Comparison of ENCODE assay signal across 8 mouse cellular contexts in genomic region chr10:80987709-80988441, GRCm38 (mm10). TPM values are rescaled to one million over a fixed set of nuclear protein-coding genes. Genes with fewer than 3 reads are reported as not detected.
DNase-seq lines count a peak whose midpoint lies in the region; ATAC-seq and TF ChIP-seq lines count a peak whose summit lies in the region.

No protein-coding gene starts in this region.

- H3K27ac ChIP-seq in forebrain, postnatal 0 days (ENCODE audit: low read depth, low read length): no peak overlapping the region
- H3K27ac ChIP-seq in hindbrain, embryonic 11.5 days (ENCODE audit: low read depth, low read length): no peak overlapping the region

- H3K9ac ChIP-seq in forebrain, postnatal 0 days: no peak overlapping the region
- no peak overlapping the region for H3K9ac ChIP-seq in hindbrain, embryonic 11.5 days (ENCODE audit: low read depth, low read length)

- H3K4me1 ChIP-seq in forebrain, postnatal 0 days (ENCODE audit: insufficient read depth): no peaks in the 10 kb centered on the region
- H3K4me1 ChIP-seq in hindbrain, embryonic 11.5 days (replicated peaks; ENCODE audit: control insufficient read depth, insufficient read depth, low read length): peaks cover 5% of the 10 kb centered on the region; the same call in 1 of the 2 replicates

- peaks cover 15% of the 10 kb centered on the region for H3K27me3 ChIP-seq in forebrain, postnatal 0 days (ENCODE audit: insufficient read depth, low read length)
- peaks cover 28% of the 10 kb centered on the region for H3K27me3 ChIP-seq in hindbrain, embryonic 11.5 days (ENCODE audit: control insufficient read depth, insufficient read depth, low read length)

- peak; percentile 82 for DNase-seq in R1 (ENCODE audit: low read depth, low spot score)
- DNase-seq in cerebellum, adult 8-10 months: peak; percentile 83
- DNase-seq in forebrain, postnatal 0 days: peak; percentile 81
- DNase-seq in hindbrain, embryonic 11.5 days (ENCODE audit: low spot score): peak; percentile 94
- peak; percentile 67 to 71 for DNase-seq in left cerebral cortex, postnatal 14 days (ENCODE audit: low spot score in 2 of 2)
- DNase-seq in right cerebral cortex, adult 2 months (ENCODE audit: low spot score in 2 of 2): peak; percentile 66 to 67
- peak; percentile 83 for DNase-seq in urinary bladder, postnatal 25 days (ENCODE audit: low spot score)

- intact Hi-C loops in left cerebral cortex, postnatal 14 days (cut with DNase I): loop anchor here (1.0 kb wide), 1 partner anchor 60 kb away; no protein-coding TSS in a partner anchor

- H3K36me3 ChIP-seq in forebrain, postnatal 0 days (ENCODE audit: insufficient read depth): no peaks in the 10 kb centered on the region
- no peaks in the 10 kb centered on the region for H3K36me3 ChIP-seq in hindbrain, embryonic 11.5 days (ENCODE audit: control insufficient read depth, insufficient read depth, low read length)

- H3K9me3 ChIP-seq in forebrain, postnatal 0 days (ENCODE audit: low read length): no peaks in the 10 kb centered on the region
- no peaks in the 10 kb centered on the region for H3K9me3 ChIP-seq in hindbrain, embryonic 11.5 days (ENCODE audit: control insufficient read depth, low read length)

- no peak overlapping the region for H3K4me2 ChIP-seq in forebrain, postnatal 0 days (ENCODE audit: low read depth)
- no peak overlapping the region for H3K4me2 ChIP-seq in hindbrain, embryonic 11.5 days (replicated peaks; ENCODE audit: low read depth, low read length)

- peak; percentile 86 for ATAC-seq in forebrain, postnatal 0 days
- peak; percentile 82 for ATAC-seq in hindbrain, embryonic 11.5 days (ENCODE audit: low FRiP score)
- ATAC-seq in megakaryocyte progenitor cell, adult 5-6 weeks (replicated peaks; ENCODE audit: poor library complexity): peak; percentile 91

- TF ChIP-seq CTCF in forebrain, postnatal 0 days (IDR thresholded peaks at IDR 0.05; ENCODE audit: low read depth): peak; percentile 91

- H3K4me3 ChIP-seq in forebrain, postnatal 0 days (ENCODE audit: low read depth, low read length): no peak overlapping the region
- no peak overlapping the region for H3K4me3 ChIP-seq in hindbrain, embryonic 11.5 days (ENCODE audit: low read depth, low read length)

- WGBS in forebrain, postnatal 0 days: 9% methylated on average over 10 of the region's 10 CpGs
- 10% methylated on average over 10 of the region's 10 CpGs for WGBS in hindbrain, embryonic 11.5 days

RNA-seq across cellular contexts. Expression of gene Gng7, which starts 26.9 kb away (rescaled TPM):
- total RNA-seq in forebrain, postnatal 0 days (2014; rRNA removed): 64.5 and 91.4 TPM in 2 replicates
- polyA plus RNA-seq in forebrain, postnatal 0 days (2015; fragmentation: Nextera tagmentation; extraction: Ambion mirVana): 76.2 and 85.7 TPM in 2 replicates
- polyA plus RNA-seq in hindbrain, embryonic 11.5 days (2014; fragmentation: Nextera tagmentation; extraction: Ambion mirVana): 6.6 and 7.2 TPM in 2 replicates
- 100 to 1,000 TPM; 120 to 135 TPM for total RNA-seq in left cerebral cortex, postnatal 14 days (2021)
- 0.44 and 0.57 TPM in 2 replicates for total RNA-seq in megakaryocyte progenitor cell, adult 5-6 weeks (2015)
- total RNA-seq in megakaryocyte progenitor cell, adult 5-6 weeks (2017): 0.83 and 1.2 TPM in 2 replicates

RNA-seq across cellular contexts. Expression of gene Diras1, which starts 37.6 kb away (rescaled TPM):
- 65.4 and 76.0 TPM in 2 replicates for total RNA-seq in forebrain, postnatal 0 days (2014; rRNA removed)
- polyA plus RNA-seq in forebrain, postnatal 0 days (2015; fragmentation: Nextera tagmentation; extraction: Ambion mirVana): 66.1 and 70.2 TPM in 2 replicates
- 3.4 and 5.8 TPM in 2 replicates for polyA plus RNA-seq in hindbrain, embryonic 11.5 days (2014; fragmentation: Nextera tagmentation; extraction: Ambion mirVana)
- total RNA-seq in left cerebral cortex, postnatal 14 days (2021): 100 to 1,000 TPM; 113 to 117 TPM
- total RNA-seq in megakaryocyte progenitor cell, adult 5-6 weeks (2015): not detected in 2 replicates
- total RNA-seq in megakaryocyte progenitor cell, adult 5-6 weeks (2017): not detected in 2 replicates

RNA-seq across cellular contexts. Expression of gene Slc39a3, which starts 49.4 kb away (rescaled TPM):
- 82.1 and 104 TPM in 2 replicates for total RNA-seq in forebrain, postnatal 0 days (2014; rRNA removed)
- 43.5 and 45.2 TPM in 2 replicates for polyA plus RNA-seq in forebrain, postnatal 0 days (2015; fragmentation: Nextera tagmentation; extraction: Ambion mirVana)
- 9.2 and 11.0 TPM in 2 replicates for polyA plus RNA-seq in hindbrain, embryonic 11.5 days (2014; fragmentation: Nextera tagmentation; extraction: Ambion mirVana)
- 10 to 100 TPM; 70.9 to 76.3 TPM for total RNA-seq in left cerebral cortex, postnatal 14 days (2021)
- total RNA-seq in megakaryocyte progenitor cell, adult 5-6 weeks (2015): 1.9 and 2.3 TPM in 2 replicates
- total RNA-seq in megakaryocyte progenitor cell, adult 5-6 weeks (2017): 4.2 and 5.0 TPM in 2 replicates

RNA-seq across cellular contexts. Expression of gene Gadd45b, which starts 58.0 kb away (rescaled TPM):
- 5.0 and 5.8 TPM in 2 replicates for total RNA-seq in forebrain, postnatal 0 days (2014; rRNA removed)
- polyA plus RNA-seq in forebrain, postnatal 0 days (2015; fragmentation: Nextera tagmentation; extraction: Ambion mirVana): 6.5 and 7.7 TPM in 2 replicates
- 13.8 and 14.6 TPM in 2 replicates for polyA plus RNA-seq in hindbrain, embryonic 11.5 days (2014; fragmentation: Nextera tagmentation; extraction: Ambion mirVana)
- 10 to 100 TPM; 11.9 to 12.5 TPM for total RNA-seq in left cerebral cortex, postnatal 14 days (2021)
- 18.7 and 20.7 TPM in 2 replicates for total RNA-seq in megakaryocyte progenitor cell, adult 5-6 weeks (2015)
- total RNA-seq in megakaryocyte progenitor cell, adult 5-6 weeks (2017): 17.6 and 17.9 TPM in 2 replicates

Comparison
In these comparisons a context has a peak if more than half of its experiments do, and no peak if none do; other contexts are left out.
1. RNA of gene Gng7, which starts 26.9 kb away (total RNA-seq): 120 to 135 TPM in left cerebral cortex, postnatal 14 days and 64.5 to 91.4 TPM in forebrain, postnatal 0 days; 0.44 to 1.2 TPM in megakaryocyte progenitor cell, adult 5-6 weeks; every median in the first group is over 10 times any median in the second.
2. RNA of gene Diras1, which starts 37.6 kb away (total RNA-seq): 113 to 117 TPM in left cerebral cortex, postnatal 14 days and 65.4 to 76.0 TPM in forebrain, postnatal 0 days; not detected in megakaryocyte progenitor cell, adult 5-6 weeks; every median in the first group is over 10 times any median in the second.
3. RNA of gene Slc39a3, which starts 49.4 kb away (total RNA-seq): 82.1 to 104 TPM in forebrain, postnatal 0 days and 70.9 to 76.3 TPM in left cerebral cortex, postnatal 14 days; 1.9 to 5.0 TPM in megakaryocyte progenitor cell, adult 5-6 weeks; every median in the first group is over 10 times any median in the second.
4. Peak in every context shown above with its lines, with median percentiles within 50 percentile points of each other: DNase-seq and ATAC-seq.